Mouse (Mus musculus) stomach, embryonic 14.5 days (tissue): ENCODE measurements around the gene Ndufs5. TPM values are rescaled to one million over a fixed set of nuclear protein-coding genes. Genes with fewer than 3 reads are reported as not detected.

Experiments used
- polyA plus RNA-seq: library from polyadenylated mRNA; unstranded; fragments of >200 nt; fragmentation: Nextera tagmentation; extraction: Ambion mirVana; gene quantifications from 2 replicates; pipeline ENCODE4 v1.2.1, GENCODE M21; 2014

Ndufs5 gene
- polyA plus RNA-seq, 1 experiment from 2014 or later, result 346 TPM

Other genes with a start within 250 kb of the Ndufs5 start
- gene Macf1, start 33.8 kb downstream of the Ndufs5 start, polyA plus RNA-seq, result 86.9 and 88.2 TPM in 2 replicates
- 47.2 and 51.0 TPM in 2 replicates for gene Akirin1, start 32.1 kb upstream of the Ndufs5 start, polyA plus RNA-seq
- gene Rhbdl2, start 69.7 kb upstream of the Ndufs5 start, polyA plus RNA-seq, result 4.7 and 5.8 TPM in 2 replicates
- gene 4933427I04Rik, start 141.5 kb upstream of the Ndufs5 start, polyA plus RNA-seq, result 0.14 TPM in 1 of 2 replicates, not detected in the other
- 81.9 and 82.3 TPM in 2 replicates for gene Mycbp, start 186.6 kb upstream of the Ndufs5 start, polyA plus RNA-seq
- 54.1 and 54.8 TPM in 2 replicates for gene Rragc, start 199.2 kb upstream of the Ndufs5 start, polyA plus RNA-seq
- not detected in 2 replicates for gene 4930535I16Rik, start 199.8 kb upstream of the Ndufs5 start, polyA plus RNA-seq